Mouse (Mus musculus): ENCODE data around the gene Cfb. TPM values are rescaled to one million over a fixed set of nuclear protein-coding genes. Genes with fewer than 3 reads are reported as not detected.
A peak's percentile ranks its signal among the peaks of the same experiment; 100 is the strongest.
"Not testable (repeated sequence)": the region's sequence is repeated elsewhere in the genome, so short reads cannot be mapped to it uniquely, and the experiment has no call there.

Cfb gene
- polyA plus RNA-seq (2012; rRNA removed), result 20.8 and 23.8 TPM in 2 replicates

GRCm38 (mm10) chr17:34862416-34863081, at the start of gene Cfb:
Gene Cfb, minus strand, starts transcription at chr17:34862518.
- H3K4me3 ChIP-seq (replicated peaks; ENCODE audit: extremely low read depth, low read depth, low read length), result no peak within 1 kb of the TSS
- DNase-seq, result no peak
- H3K4me1 ChIP-seq (ENCODE audit: control insufficient read depth, insufficient read depth, low read length), result no peaks in the 10 kb centered on the region
- 41% methylated on average over 8 of the region's 8 CpGs for WGBS
- TF ChIP-seq POLR2A (IDR thresholded peaks at IDR 0.05; ENCODE audit: borderline replicate concordance, extremely low read depth, low read depth, low read length), result no peak
- no peak for TF ChIP-seq CTCF (IDR thresholded peaks at IDR 0.05; ENCODE audit: insufficient read depth, low read length)

DNA sequence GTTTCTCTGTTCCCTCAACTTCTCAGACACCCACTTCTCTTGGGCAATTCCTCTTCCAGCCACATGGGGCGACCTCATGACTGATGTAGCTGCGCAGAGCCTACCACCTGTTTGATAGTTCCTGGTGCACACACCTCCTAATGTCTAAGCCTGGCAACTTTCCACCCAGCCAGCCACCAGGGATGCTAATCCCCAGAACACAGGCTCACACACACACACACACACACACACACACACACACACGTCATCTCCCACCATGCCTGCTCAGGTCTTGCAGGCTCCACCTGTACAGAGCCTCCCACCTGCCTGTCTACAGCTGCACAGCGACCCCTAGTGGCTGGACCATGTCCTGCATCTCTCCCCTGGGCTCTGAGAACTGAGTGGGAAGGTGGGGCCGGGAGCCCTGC, 49.6 kb upstream of the Cfb start:
- TF ChIP-seq CTCF (IDR thresholded peaks at IDR 0.05; ENCODE audit: insufficient read depth, low read length) (peak; percentile 97), POLR2A (IDR thresholded peaks at IDR 0.05; ENCODE audit: borderline replicate concordance, extremely low read depth, low read depth, low read length) (peak; percentile 18; the same call in 1 of the 2 replicates)
- 30% methylated on average over 5 of the region's 5 CpGs for WGBS
- peak; percentile 87 for DNase-seq

GRCm38 (mm10) chr17:34910982-34911381, 48.7 kb upstream of the Cfb start:
- H3K4me1 ChIP-seq (ENCODE audit: control insufficient read depth, insufficient read depth, low read length), result no peaks in the 10 kb centered on the region
- no peak overlapping the region for H3K4me3 ChIP-seq (replicated peaks; ENCODE audit: extremely low read depth, low read depth, low read length)
- no peak for TF ChIP-seq POLR2A (IDR thresholded peaks at IDR 0.05; ENCODE audit: borderline replicate concordance, extremely low read depth, low read depth, low read length)
- TF ChIP-seq CTCF (IDR thresholded peaks at IDR 0.05; ENCODE audit: insufficient read depth, low read length), result no peak
- no peak for DNase-seq
- 75% methylated on average over 10 of the region's 10 CpGs for WGBS

More for the DNA sequence above, 49.6 kb upstream of the Cfb start:
- Histone ChIP-seq H3K4me3 (replicated peaks; ENCODE audit: extremely low read depth, low read depth, low read length) (no peak overlapping the region), H3K4me1 (ENCODE audit: control insufficient read depth, insufficient read depth, low read length) (no peaks in the 10 kb centered on the region)

GRCm38 (mm10) chr17:34902895-34903294, 40.6 kb upstream of the Cfb start:
- Histone ChIP-seq H3K4me1 (ENCODE audit: control insufficient read depth, insufficient read depth, low read length) (no peaks in the 10 kb centered on the region), H3K4me3 (replicated peaks; ENCODE audit: extremely low read depth, low read depth, low read length) (no peak overlapping the region)
- 92% methylated on average over 9 of the region's 9 CpGs for WGBS
- no peak for TF ChIP-seq POLR2A (IDR thresholded peaks at IDR 0.05; ENCODE audit: borderline replicate concordance, extremely low read depth, low read depth, low read length)
- no peak for TF ChIP-seq CTCF (IDR thresholded peaks at IDR 0.05; ENCODE audit: insufficient read depth, low read length)
- no peak for DNase-seq

DNA sequence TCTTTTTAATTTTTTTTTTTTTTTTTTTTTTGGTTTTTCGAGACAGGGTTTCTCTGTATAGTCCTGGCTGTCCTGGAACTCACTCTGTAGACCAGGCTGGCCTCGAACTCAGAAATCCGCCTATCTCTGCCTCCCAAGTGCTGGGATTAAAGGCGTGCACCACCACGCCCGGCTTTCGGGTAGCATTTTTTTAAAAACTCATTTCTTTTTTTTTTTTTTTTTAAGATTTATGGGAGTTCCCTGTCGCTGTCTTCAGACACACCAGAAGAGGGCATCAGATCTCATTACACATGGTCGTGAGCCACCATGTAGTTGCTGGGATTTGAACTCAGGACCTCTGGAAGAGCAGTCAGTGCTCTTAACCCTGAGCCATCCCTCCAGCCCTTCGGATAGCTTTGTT, 39.6 kb upstream of the Cfb start:
- not testable (repeated sequence) for DNase-seq; H3K4me1 ChIP-seq (ENCODE audit: control insufficient read depth, insufficient read depth, low read length); H3K4me3 ChIP-seq (replicated peaks; ENCODE audit: extremely low read depth, low read depth, low read length)
- 82% methylated on average over 9 of the region's 10 CpGs for WGBS

DNA sequence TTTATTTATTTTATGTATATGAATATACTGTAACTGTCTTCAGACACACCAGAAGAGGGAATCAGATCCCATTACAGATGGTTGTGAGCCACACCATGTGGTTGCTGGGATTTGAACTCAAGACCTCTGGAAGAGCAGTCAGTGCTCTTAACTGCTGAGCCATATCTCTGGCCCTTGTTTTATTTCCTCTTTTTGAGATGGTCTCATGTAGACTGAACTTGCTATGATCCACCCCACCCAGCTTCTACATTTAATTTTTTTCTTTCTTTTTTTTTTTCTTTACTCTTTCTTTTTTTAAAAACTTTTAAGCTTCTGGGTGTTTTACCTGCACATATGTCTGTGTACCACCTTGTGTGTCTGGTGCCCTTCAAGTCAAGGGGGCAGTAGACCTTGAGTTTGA, 38.5 kb upstream of the Cfb start:
- H3K4me1 ChIP-seq (ENCODE audit: control insufficient read depth, insufficient read depth, low read length); DNase-seq; H3K4me3 ChIP-seq (replicated peaks; ENCODE audit: extremely low read depth, low read depth, low read length): not testable (repeated sequence)

DNA sequence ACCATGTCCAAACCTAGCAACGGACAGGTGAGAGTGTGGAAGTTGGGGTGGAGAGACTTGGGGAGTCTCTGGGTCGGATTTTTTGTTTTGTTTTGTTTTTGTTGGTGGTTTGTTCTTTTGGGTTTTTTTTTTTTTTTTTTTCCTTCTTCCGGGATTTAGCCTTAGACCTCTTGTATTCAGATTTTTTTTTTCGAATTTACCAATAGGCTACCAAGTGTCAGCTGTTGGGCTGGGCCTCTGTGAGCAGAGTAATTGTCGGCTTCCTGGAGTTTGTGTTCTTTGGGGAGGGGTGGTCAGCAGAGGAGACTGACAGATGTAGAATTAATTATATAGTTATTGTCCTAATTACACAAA, 37.5 kb upstream of the Cfb start:
- H3K4me3 ChIP-seq (replicated peaks; ENCODE audit: extremely low read depth, low read depth, low read length), result peak overlapping the region; percentile 71
- DNase-seq, result no peak

GRCm38 (mm10) chr17:34899053-34899889, 37.0 kb upstream of the Cfb start:
- H3K4me3 ChIP-seq (replicated peaks; ENCODE audit: extremely low read depth, low read depth, low read length), result peak overlapping the region; percentile 71
- WGBS, result 2% methylated on average over 34 of the region's 45 CpGs
- 0 out of 2 replicates have a peak, but pooled peaks have one; percentile 13 for TF ChIP-seq POLR2A (IDR thresholded peaks at IDR 0.05; ENCODE audit: borderline replicate concordance, extremely low read depth, low read depth, low read length)
- TF ChIP-seq CTCF (IDR thresholded peaks at IDR 0.05; ENCODE audit: insufficient read depth, low read length), result no peak
- H3K4me1 ChIP-seq (ENCODE audit: control insufficient read depth, insufficient read depth, low read length), result peaks cover 5% of the 10 kb centered on the region; the same call in 1 of the 2 replicates
- DNase-seq, result peak; percentile 63

More for the DNA sequence above, 37.5 kb upstream of the Cfb start:
- TF ChIP-seq CTCF (IDR thresholded peaks at IDR 0.05; ENCODE audit: insufficient read depth, low read length) (no peak), POLR2A (IDR thresholded peaks at IDR 0.05; ENCODE audit: borderline replicate concordance, extremely low read depth, low read depth, low read length) (no peak)
- 5% methylated on average over 5 of the region's 5 CpGs for WGBS
- H3K4me1 ChIP-seq (ENCODE audit: control insufficient read depth, insufficient read depth, low read length), result peaks cover 5% of the 10 kb centered on the region; the same call in 1 of the 2 replicates

DNA sequence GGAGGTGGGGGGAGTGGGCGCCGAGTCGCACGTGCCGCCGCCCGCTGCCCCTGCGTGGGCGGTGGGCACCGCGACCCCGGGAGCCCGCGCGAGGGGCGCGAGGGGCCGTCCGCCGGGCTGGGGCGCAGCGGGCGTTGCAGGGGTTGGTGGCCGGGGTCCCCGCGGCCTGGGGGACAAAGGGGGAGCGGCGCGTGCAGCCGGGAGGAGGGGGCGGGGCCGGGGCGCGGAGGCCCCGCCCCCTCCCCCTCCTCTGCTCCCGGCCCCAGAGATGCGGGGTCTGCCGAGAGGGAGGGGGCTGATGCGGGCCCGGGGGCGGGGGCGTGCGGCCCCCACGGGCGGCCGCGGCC, 36.4 kb upstream of the Cfb start:
- H3K4me3 ChIP-seq (replicated peaks; ENCODE audit: extremely low read depth, low read depth, low read length), result peak overlapping the region; percentile 71
- H3K4me1 ChIP-seq (ENCODE audit: control insufficient read depth, insufficient read depth, low read length), result peaks cover 5% of the 10 kb centered on the region; the same call in 1 of the 2 replicates
- WGBS, result 0% methylated on average over 20 of the region's 47 CpGs
- no peak for DNase-seq
- no peak for TF ChIP-seq POLR2A (IDR thresholded peaks at IDR 0.05; ENCODE audit: borderline replicate concordance, extremely low read depth, low read depth, low read length)
- TF ChIP-seq CTCF (IDR thresholded peaks at IDR 0.05; ENCODE audit: insufficient read depth, low read length), result no peak

- under 1% methylated on average over 41 of the region's 44 CpGs for WGBS
Measured at GRCm38 (mm10) chr17:34898160-34898586, 35.9 kb upstream of the Cfb start, which contains the start of the genes C2 and Ehmt2. Gene C2, minus strand, starts transcription at chr17:34898265. Gene Ehmt2, plus strand, starts transcription at chr17:34898469.

More at GRCm38 (mm10) chr17:34898160-34898586, 35.9 kb upstream of the Cfb start, which contains the start of the genes C2 and Ehmt2:
- Histone ChIP-seq H3K4me3 (replicated peaks; ENCODE audit: extremely low read depth, low read depth, low read length) (peak within 1 kb of the TSS; percentile 87), H3K4me1 (ENCODE audit: control insufficient read depth, insufficient read depth, low read length) (peaks cover 5% of the 10 kb centered on the region; the same call in 1 of the 2 replicates)
- TF ChIP-seq POLR2A (IDR thresholded peaks at IDR 0.05; ENCODE audit: borderline replicate concordance, extremely low read depth, low read depth, low read length) (peak; percentile 64; the same call in 1 of the 2 replicates), CTCF (IDR thresholded peaks at IDR 0.05; ENCODE audit: insufficient read depth, low read length) (no peak)
- peak; percentile 84 for DNase-seq

Data from lung, adult 2 months (tissue).